Mouse (Mus musculus): Measurements from ENCODE around the gene Ptprd.

Ptprd gene

DNA sequence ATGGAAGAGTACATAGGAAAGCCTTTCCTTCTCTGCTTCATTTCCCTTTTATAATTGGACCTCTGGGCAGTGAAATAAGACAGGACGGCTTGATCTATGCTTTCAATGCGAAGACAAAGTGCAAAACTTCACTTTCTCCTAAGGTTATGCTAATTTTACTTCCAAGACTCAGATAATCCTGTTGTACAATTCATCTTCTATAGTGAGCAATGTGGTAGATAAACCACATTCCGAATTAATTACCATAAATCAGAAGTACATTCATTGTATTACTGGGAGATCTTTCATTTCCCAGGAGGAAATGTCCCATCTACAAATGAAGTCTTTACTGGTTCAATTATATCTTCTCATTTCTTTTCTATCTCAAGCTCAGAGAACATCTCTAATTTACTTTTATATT, 1346.2 kb downstream of the Ptprd start:
- 78% methylated on average over 3 of the region's 3 CpGs for WGBS

DNA sequence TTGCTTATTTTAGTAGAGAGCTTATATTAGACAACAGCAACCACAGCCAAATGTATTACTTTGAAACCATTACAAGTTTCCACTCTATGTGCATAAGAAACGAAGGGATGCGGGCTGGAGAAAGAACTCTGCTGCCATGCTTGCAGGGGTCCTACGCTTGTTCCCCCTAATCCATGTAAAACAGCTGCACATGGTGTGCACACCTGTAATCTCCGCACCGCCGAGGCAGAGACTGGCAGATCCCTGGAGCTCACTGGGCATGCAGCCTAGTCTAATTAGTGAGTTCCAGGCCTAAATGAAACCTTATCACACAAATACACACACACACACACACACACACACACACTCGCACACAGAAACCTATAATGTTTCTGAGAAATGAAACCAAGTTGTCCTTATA, 1365.5 kb downstream of the Ptprd start:
- WGBS: 46% methylated on average over 7 of the region's 7 CpGs

DNA sequence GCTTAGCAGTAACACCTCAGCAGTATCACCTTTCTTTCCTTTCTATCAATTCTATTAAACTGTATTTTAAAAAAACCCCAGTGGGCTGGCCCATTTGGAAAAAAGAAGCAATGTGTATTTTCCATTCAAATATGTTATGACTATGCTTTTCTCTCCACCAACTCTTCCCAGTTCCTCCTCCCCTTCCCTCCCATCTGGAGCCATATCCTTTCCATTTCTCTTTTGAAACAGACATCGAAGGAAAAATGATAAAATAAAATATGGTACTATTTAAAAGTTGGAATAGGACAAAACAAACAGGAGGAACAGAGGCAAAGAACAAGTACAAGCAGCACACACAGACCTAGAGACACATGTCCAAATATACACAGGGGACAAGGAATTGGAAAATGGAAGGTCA, 1372.7 kb downstream of the Ptprd start:
- 44% methylated on average over 1 of the region's 1 CpGs for WGBS

DNA sequence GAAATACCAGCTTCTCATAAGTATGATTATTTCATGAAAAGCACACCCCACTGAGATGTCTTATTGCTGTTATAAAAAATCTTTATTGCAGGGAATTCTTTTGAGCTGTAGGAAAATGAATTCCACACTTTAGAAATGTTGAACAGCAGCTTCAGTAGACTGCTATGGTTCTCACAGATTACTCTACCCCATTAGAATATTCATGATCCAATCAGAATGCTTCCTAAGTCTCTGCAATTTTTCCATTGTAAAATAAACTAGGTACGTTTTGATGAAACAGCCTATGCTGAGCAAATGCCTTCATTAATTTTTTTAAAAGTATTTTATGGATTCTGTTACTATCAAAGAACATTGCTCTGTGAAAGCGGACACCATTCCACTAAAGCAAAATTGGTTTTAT, 1399.6 kb downstream of the Ptprd start:
- 65% methylated on average over 2 of the region's 2 CpGs for WGBS

DNA sequence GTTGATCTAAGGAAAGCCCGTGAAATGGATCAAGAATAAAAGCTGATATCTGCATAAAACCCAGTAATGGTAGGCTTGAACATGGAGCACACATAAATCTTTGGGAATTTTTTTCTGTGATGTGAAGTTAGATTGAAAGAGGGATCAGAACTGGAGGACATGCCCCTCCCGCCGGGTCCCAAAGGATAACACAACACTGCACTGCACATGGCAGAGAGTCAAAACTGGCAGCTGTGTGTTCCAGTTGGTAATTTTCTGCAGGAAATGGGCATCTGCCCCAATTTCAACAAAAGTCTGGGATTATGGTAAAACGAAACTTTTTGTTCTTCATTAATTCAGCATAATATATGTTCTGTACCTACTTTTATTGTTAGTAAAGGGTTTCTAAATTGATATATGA, 1409.1 kb downstream of the Ptprd start:
- WGBS: 36% methylated on average over 4 of the region's 4 CpGs

DNA sequence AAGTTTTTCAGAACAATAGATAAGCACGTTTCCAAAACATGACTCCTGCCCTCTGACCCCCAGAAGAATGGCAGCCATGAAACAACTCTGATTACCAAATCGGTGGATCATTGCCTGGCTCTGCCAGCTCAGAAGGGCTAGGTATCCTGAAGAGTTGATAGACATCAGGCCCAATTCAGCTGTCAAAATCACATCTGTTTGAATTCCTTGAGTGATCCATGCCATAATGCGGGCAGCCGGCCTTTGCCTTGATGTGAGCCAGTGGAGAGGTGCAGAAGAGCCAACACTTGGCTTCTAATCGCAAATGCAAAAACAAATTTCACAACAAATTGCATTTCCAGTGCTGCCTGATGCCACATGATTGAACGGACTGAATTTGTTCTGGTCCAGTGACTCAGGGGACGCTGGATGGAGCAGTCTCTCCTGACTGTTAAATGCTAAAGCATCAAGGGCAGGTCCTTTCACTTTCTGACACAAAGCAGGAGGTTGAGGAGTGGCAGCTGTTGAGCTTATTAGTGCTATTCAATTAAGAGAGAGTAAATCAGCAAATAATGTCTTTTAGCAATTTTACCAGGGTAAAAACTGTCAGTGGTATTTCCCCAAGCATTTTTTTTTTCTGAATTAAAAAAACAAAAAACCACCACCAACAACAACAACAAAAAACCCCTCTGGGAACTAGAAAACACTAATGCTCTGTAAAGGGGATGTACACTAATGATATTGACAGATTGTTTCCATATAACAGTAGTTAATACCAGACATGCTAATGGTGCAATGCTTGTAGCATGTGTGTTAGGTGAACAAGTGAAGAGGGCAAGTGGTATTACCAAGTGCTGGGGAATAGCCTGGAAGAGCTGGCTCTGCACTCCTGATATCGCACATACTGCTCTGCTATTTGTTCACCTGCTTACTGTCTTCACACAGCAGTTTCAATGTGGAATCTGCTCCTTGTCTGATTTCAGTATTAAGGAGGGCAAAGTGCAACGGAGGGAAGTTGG, 1413.5 kb downstream of the Ptprd start:
- 64% methylated on average over 9 of the region's 9 CpGs for WGBS

DNA sequence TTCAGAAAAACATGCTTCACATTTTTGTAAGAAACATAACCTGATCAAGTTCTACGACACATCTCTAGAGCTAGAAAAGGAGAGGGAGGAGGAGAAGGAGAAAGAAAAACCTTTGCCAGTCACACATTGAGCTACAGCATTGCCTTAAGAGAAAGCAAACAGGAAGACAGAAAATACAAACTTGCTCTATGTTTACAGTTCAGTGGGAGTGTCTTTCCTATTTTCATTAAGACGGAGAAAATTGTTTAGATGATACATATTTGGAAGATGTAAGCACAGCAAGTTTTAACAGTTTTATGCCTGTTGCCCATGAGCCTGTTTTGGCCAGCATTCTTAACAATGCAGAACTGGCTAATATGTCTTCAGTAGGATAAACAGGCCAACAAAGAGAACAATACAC, 1426.4 kb downstream of the Ptprd start:
- 64% methylated on average over 2 of the region's 2 CpGs for WGBS

DNA sequence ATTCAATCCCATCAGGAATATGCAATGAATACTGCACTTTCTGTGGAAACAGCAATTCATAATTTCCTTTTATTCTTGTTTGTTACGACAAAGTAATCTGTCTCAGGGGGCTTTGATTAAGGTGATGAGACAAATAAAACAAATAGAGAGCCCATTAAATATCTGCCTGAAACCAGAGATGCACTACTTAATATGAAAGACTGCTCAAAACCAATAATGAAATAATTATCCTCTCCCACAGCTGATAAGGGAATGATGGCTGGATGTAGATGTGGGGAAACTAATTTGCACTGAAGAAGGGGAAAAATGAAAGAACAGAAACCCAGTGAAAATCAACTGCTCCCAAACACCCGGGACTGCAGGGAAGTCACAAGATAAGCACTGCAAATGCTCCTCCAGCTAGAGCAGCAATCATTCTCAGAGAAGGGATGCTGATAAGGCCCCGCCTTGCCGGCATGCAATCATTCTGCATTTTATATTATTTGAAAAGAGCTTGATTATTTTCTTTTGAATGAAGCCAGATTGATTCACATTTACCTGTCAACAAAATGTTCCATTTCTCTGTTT, 1432.1 kb downstream of the Ptprd start:
- WGBS: 78% methylated on average over 4 of the region's 4 CpGs

DNA sequence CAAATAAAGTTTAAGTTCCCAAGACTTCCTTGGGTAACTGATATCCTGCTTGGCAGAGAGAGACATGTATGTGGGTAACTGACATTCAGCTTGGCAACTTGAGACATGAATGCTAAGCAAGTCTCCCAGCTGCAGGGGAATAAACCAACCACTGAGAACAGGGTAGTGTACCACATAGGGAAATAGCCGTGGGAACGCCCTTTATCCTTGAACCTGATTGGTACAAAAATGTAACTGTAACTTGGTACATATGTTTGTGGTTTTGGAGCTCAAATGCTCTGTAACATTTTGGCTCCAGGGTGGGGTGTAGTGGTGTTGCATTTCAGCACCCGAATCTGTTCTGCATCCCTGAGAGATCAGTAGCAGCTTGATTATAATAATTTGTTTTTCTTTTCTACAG, 1444.8 kb downstream of the Ptprd start:
- WGBS: 77% methylated on average over 3 of the region's 3 CpGs

DNA sequence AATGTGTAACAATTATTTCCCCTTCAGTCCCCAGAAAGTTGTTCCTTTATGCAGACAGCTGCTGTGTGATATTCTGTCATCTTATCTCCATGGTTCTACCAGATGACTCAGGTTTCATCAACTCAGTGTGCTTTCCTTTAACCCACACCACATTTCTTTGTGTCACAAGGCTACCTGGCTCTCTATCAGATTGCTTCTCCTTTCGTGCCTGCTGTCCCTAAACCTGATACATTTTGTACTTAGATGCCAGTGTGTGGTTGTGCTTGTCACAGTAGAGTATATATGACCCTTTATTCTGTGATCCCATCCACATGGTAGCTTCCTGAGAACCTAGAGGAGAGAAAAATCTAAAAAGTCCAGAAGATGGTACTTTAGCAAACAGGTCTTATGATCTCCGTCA, 1445.3 kb downstream of the Ptprd start:
- 76% methylated on average over 2 of the region's 2 CpGs for WGBS

DNA sequence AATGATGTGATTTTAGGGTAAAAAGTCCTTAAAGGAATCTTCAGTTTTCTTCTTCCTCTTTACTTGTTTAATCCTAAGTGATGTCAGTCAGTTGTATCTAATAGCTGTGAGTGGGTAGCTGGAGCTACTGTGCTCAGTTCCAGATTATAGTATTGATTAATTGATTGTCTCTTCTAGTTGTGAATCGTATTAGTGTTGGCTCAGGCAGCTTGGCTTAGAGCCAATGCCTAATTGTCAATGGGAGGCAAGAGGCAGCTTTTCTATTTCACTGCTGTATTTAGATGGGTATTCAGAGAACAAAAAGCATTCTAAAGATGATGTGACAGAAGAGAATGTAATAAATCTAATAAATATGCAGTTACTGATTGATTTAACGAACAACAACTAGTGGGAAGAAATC, 1461.1 kb downstream of the Ptprd start:
- WGBS: 38% methylated on average over 2 of the region's 2 CpGs

DNA sequence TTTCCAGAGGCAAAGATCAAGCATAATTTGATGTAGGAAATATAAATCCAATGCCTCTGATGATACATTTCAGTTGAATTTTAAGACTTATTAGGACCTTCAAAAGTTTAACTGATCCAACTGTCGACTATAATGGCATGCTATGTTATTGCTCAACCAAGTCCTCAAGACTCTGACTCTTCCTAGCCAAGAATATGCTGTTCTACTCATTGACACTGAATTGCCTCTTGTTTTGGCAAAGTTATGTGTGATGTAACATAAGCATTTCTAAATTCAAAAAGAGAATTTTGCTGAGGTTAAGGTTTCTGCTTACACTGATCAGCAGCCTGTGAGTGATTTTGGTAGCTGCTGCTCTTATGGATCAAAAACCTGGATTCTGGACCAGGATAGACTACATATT, 1475.9 kb downstream of the Ptprd start:
- WGBS: 62% methylated on average over 1 of the region's 1 CpGs

DNA sequence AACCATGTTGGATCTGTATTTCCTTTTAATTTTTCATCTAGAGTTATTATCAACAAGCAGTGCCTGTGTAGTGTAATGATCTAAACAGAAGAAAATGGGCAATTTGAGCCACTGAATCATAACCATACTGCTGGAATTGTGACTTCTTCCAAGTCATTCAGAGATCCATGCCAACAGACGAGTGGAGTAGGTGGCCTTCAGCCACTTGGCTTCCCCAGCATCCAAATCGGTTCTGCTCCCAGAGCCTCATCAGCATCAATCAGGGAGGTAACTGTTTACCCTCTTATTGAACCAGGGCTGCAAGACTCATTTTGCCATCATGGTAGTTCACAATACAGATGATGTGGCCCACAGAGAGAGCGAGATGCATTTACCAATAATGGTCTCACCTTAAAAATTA, 1536.0 kb downstream of the Ptprd start:
- 55% methylated on average over 3 of the region's 3 CpGs for WGBS

DNA sequence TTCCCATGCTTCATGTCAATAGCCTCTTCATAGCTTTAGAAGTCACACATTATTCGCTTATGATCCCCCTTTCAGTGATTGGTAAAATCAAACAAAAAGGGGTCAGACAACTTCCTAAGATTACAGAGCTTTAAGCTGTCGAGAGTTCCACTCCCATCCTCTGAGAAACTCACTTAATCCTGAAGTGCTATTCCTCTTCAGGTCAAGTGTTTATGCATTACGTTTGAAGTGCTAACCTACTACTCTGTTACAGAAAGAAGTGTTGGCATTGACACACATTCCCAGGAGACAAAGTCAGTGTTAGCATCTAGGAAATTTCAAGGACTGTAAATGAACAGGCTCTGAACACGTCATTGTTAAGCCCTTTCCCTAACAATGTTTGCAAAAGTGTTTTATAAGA, 1550.0 kb downstream of the Ptprd start:
- WGBS: 60% methylated on average over 4 of the region's 4 CpGs

DNA sequence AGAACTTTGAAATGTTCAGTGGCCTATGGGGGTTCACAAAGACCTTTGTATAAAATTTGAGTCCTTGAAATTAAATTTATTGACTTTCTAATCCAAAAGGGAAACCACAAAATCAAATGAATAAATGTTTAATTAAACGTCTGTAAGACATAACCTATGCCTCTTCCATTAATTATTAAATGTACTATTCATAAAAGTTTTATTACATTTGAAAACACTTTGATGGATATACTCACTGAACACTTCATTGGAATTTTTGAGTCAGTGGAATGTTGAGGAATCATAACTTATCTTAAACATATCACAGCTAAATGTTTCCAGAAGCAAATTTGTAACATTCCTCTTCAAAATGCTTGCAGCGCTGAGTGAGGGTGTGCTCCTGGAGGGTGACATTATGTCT, 1551.6 kb downstream of the Ptprd start:
- 81% methylated on average over 2 of the region's 2 CpGs for WGBS

DNA sequence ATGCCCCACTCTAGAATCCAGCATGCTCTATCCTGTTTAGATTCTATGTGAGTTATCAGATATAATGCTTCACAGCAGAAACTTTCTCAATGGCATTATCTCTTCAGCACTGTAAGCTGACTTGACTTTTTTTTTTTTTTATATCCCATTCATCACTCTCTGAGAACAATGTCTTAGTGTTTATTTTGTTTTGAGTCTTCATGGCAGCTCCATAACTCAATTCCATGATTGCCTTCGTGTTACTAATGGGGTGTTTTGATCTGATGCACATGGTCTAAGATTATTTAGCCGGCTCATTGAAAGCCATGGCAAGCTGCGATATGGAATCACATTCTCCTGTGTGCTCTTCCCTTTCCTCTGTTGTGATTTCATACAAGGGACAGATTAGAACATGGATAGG, 1555.0 kb downstream of the Ptprd start:
- 83% methylated on average over 3 of the region's 3 CpGs for WGBS

DNA sequence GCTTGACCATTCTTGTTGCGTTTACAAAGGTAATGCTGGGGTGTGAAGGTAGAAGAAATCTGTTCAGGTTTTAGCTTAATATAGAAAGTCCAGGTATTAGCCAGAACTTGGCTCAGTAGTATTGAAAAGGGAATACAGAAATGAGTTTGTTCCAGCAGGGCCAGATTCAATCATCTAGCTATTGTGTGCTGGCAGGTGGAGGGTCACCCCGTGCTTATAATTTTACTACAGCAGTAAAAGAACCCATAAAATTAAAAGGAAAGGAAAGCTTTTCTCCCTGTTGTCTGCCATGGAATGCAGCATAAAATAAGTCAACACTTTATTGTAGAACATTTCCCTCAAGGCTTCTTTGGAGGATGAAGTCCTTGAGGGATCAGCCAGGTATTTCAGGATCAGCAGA, 1558.8 kb downstream of the Ptprd start:
- 86% methylated on average over 2 of the region's 2 CpGs for WGBS

DNA sequence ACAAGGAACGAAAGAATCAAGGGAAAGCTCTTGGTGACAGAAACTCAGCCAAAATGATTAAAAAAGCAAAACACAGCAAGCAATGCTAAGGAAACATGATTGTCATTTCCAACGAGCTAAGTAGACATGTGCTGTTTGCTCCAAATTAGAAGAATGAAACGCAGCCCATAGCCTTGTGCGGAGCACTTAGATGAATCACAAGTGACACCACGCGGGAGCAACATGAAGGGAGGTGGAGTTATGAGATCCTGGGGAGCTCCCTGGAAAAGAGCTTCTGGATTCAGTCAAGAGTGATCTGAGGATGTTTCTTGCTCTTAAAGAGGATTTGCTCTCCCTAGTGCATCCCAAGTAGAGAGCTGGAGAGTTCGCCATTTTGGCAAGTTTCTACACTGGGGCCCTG, 1590.0 kb downstream of the Ptprd start:
- WGBS: 47% methylated on average over 7 of the region's 7 CpGs

DNA sequence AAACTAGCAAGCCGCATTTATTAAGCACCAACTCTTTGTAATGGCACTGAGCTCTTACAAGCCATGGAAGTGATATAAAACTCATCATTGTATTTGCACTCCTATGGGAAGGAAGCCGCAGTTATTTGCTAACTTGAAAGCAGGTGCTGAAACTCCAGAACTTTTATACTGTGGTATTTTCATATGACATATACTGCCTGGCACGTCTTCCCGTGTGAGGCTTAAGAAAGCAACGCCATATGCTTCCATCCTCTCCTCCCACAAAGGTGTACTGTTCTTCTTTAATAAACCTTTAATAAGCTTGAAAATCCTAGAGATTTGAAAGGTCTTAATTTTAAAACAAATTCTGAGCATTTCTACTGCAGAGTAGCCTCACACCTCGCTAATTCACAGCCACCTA, 1595.1 kb downstream of the Ptprd start:
- 63% methylated on average over 6 of the region's 6 CpGs for WGBS

DNA sequence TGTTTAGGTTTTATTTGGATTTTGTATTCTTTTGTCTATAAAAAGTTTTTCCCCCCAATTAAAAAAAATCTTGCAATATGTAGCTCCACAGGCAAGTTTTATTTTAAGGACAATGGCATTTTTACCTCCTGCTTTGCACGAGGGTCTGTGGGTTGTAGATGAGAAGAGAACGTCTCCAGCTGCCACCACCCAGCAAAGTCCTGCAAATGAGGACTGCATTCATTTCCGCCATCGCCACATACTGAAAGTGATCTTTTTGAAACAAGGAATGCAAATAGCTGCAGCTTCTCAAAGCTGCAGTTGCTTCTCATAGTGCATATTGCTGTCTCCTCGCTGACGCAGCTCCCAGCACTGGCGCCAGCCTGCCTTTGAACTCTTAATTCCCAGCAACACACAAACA, 1603.5 kb downstream of the Ptprd start:
- WGBS: 32% methylated on average over 7 of the region's 7 CpGs

DNA sequence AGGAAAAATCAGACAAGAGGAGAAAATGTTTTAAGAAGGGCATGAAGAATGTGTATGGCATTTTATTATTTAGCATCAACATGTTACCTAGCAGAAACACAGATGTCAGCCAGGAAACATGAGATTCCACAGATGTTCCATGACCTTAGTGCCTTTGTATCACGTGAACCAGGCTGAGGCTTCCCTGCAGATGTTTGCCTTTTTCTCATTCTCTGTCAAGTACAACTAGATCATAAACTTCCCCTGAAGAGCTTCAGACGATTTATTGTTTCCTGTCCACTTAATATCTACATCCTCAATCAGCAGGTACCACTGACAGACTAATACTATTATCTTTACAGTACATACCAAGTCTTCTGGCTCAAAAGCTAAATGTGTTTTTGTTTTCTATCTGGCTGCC, 1605.0 kb downstream of the Ptprd start:
- 68% methylated on average over 2 of the region's 2 CpGs for WGBS

DNA sequence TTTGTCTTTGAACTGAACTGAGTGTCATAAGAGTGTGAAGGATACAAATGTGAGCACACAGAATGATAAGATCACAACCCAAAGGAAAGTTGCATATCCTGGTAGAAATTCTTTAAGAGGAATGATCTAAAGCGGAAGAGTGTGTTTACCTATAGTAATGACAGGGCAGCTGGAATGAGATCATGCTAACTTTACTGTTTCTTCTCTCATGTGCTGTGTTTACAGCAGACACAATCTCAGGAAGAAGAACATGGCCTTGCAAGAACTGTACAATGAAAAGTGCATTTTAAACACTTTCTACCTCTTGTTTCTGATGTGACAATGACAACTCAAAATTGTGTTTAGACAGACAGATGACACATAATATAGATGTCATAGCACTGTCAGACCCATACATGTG, 1621.0 kb downstream of the Ptprd start:
- WGBS: 87% methylated on average over 1 of the region's 1 CpGs

DNA sequence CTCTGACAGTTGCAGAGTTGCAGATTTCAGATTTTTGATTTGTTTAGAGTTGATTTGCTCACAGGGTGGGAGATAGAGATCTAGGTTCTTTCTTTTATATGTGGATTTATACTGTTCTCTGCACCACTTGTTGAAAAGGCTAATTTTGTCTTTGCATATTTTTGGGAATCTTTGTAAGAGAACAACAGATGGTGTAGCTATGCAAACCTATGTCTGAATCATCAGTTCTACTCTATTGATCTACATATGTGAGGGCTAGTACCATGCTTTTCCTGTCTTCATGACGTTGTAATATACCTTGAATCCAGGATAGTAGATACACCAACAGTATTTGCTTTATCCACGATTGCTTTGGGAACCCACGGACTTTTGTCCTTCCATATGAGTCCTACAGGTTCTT, 1628.7 kb downstream of the Ptprd start:
- WGBS: 60% methylated on average over 3 of the region's 3 CpGs

All from cerebral cortex, adult 2 months (tissue).